Mouse (Mus musculus) layer of hippocampus, postnatal 10 days (tissue): ENCODE measurements around the gene Hyal3. TPM values are rescaled to one million over a fixed set of nuclear protein-coding genes. Genes with fewer than 3 reads are reported as not detected.

ENCODE experiments used
- DNase-seq, 2 experiments: peaks; one replicate each; pipeline ENCODE4 v3.0.0; 2021; ENCODE audit warnings: low spot score in 2 of 2
- total RNA-seq, 2 experiments: library from RNA; stranded (reverse); gene quantifications; 2 replicates each; pipeline ENCODE4 v1.2.3; 2021

Gene Hyal3
- total RNA-seq, 2 experiments from 2014 or later, result 1.2 to 1.7 TPM

DNA sequence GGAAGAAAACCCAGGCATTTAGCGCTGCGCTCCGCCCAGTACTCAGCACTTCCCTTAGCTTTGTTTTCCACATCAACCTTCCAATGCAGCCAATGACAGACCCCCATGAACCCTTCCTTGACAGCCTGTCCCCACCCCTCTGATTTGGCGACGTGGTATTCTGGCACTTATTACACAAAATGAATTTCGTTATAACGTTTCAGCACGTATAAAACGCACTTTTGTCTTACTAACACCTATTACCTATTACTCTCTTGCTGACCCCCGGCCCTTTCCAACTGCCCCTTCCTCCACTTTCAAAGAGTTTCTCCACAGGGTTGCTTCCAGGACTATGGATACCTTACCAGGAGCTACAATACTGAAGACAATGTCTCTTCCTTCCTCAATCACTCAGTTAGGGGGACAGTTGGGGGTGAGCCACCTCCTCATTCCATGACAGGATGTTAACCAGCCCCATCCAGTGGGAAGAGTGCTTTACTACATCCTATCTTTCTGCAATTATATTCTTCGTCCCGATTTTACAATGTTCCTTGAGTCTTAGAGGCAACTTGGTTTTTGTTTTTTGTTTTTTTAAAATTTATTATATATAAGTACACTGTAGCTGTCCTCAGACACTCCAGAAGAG is 32.4 kb downstream of the Hyal3 start:
- peak in 1 of 2 experiments; percentile 47 for DNase-seq

DNA sequence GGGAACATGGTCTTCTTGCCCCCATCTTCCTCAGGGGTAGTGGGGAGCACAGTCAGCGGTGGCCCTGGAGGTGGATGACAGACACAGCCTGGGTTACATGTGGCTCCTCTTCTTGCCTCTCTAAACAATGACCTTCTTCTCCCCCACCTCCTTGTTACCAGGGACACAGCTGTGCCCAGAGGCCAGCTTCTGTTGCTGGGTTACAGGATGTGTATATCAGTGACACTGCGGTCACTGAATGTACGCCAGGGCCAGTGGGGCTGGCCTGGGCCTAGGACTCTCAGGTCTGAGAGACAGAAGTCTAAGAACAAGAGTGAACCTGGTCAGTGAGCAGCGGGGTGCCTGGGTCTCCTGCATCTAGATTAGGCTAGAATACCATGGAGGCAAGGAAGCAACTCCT is 34.4 kb downstream of the Hyal3 start:
- DNase-seq, result no peak

DNA sequence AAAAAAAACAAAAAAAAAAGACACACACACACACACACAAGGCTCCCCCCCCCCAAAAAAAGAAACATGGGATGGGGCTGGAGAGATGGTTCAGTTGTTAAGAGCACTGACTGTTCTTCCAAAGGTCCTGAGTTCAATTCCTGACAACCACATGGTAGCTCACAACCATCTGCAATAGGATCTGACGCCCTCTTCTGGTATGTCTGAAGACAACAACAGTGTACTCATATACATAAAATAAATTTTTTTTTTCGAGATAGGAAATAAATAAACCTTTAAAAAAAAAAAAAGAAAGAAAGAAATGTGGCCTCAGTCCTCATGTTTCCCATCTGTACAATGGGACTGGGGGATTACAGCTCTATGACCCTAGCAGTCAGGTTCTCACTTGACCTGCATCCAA is 36.8 kb downstream of the Hyal3 start:
- no peak for DNase-seq

DNA sequence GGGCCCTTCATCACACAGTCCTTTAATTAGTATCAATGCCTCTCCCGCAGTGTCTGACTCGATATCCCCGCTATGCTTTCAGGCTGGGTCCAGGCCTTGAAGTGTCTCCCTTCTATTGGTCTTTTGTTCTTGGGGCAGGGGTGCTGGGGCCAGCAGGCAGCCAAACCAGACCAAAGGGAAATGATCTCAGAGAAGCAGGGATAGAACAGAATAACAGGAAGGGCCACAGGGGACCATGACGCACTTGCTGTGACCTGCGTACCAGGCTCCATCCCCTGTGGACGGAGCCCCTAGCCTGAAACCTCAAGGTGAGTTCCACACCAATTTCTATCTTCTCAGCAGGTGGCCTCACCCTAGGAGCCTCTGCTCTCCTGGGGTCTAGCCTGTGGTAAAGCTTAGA is 37.5 kb downstream of the Hyal3 start:
- no peak for DNase-seq

DNA sequence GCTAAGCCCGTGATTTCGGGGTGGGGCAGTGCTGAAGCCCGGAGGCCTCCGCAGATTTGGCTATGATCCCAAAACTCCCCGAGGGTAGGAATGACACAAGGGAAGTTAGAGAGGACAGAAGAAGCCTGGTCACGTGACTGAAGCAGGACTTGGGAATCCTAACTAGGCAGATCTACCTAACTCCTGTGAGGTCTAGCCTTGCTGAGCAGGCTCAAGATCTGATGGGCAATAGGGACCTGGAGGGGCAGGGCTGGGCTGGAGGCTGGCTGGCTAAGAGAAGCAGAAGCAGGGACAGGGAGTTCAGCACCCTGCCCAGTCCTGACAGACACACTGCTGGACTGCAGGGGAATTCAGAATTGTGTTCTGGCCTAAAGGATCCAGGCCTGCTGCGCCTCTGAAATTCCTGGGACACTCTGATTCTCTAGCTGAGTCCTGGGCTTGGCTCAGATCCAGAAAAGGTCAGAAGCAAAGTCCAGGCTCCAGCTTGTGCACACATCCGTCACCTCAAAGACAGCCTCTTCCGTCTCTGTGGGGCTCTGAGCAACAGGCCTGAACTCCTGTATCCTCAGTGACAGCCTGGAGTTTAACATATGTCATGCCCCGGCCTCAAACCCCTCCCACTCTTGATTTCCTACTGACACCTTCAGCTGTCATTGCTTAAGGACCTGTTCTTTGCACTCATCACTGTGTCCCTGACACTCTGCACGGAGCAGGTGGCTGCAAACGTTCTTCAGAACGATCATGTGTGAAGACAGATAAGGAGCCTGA is 38.3 kb downstream of the Hyal3 start:
- DNase-seq, result no peak

DNA sequence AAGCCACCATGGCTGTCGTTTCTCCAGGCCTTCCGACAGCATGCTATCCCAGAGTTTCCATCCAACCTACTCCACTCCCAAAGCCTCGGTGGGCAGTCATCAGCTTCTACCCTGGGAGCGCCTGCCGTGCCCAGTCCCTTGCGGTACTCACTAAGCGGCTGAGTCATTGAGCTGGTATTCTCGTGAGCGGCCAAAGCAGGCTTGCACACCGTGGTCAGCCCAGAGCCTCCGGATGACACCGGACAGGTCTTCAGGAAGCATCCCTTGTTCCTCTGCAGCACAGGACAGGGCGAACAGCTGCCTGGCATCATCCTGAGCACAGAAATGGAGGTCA is 38.9 kb downstream of the Hyal3 start:
- no peak for DNase-seq

DNA sequence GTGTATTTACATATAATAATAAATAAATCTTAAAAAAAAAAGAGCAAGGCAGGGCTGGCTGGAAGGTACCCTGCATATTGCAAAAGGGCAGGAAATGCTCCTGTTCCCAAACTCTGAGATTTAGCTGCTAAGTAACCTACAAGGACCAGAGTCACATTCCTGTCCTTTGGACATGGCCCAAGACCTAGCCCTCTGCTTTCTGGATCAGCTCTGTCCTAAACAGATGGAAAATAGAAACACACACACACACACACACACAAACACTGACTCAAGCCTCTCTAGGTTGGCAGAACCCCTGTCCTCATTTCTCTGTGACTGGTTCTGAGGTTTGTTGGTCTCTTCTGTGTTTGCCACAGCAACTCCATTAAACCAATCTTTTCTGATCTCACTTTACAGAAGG is 40.3 kb downstream of the Hyal3 start:
- no peak for DNase-seq

DNA sequence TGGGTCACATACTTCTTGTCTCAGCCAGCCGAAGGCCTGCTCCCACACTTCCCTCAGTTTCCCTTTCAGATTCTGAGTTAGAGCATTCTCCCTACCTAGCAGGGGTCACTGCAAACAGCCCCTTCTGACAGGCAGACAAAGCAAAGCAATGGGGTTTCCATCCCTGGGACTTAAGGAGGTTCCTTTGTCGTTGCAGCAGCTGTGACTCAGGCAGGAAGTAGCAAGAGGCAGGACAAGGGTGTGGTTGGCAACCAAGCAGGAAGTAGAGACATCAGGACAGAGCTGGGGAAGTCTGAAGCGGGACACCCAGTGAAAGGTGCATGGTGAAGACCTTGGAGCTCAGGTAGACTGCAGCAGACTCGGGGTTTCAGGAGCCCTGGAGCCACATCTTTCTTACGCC is 43.9 kb downstream of the Hyal3 start:
- no peak for DNase-seq

DNA sequence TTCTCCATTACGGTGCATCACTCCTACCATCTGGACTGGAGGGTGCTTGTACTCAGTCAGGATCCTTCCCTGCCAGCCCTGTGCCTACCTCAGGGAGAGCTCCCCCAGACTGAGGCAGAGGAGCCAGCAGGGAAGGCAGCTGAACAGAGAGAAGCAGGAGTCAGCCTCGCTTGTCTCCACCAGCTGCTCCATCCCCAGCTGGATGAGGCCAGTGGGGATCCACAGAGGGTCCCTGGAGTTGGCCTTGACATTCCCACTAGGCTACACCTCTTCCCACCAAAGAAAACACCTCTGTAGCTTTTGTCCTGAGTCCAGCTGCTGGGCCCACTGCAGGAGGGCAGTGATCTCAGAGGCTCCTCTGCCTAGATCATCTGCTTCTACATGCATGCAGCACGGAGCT is 44.3 kb downstream of the Hyal3 start:
- DNase-seq, result no peak

DNA sequence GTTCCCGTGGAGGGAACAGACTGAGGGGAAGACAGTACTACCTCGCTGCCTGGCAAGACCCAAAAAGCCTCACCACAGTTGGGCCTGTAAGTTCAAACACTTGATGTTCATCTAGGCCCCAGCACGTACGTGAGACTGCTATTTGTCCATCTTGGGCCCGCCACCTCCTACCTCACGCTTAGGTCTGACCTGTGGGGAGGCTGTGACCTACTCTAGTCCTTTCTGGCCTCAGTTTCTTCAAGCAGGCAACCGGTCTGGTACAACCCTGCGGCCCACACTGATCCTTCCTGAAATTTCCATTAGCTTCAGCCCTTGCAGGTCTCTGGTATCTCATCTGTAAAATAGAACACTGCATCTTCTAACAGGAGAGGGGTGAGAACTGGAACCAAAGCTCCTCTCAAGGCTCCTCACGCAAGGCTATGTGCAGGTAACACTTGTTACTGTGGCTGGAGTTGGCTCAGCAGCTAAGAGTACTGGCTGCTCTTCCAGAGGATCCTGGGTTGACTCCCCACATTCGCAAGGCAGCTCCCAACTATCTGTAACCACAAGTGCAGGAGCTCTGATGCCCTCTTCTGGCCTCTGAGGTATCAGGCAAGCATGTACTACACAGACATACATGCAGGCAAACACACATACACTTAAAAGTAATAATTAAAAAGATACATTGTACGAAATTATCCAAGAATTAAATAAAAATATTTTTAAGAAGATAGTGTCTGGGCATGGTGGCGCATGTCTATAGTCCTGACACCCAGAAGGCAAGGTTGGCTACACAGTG is 44.9 kb downstream of the Hyal3 start:
- DNase-seq, result peak in 1 of 2 experiments; percentile 35

DNA sequence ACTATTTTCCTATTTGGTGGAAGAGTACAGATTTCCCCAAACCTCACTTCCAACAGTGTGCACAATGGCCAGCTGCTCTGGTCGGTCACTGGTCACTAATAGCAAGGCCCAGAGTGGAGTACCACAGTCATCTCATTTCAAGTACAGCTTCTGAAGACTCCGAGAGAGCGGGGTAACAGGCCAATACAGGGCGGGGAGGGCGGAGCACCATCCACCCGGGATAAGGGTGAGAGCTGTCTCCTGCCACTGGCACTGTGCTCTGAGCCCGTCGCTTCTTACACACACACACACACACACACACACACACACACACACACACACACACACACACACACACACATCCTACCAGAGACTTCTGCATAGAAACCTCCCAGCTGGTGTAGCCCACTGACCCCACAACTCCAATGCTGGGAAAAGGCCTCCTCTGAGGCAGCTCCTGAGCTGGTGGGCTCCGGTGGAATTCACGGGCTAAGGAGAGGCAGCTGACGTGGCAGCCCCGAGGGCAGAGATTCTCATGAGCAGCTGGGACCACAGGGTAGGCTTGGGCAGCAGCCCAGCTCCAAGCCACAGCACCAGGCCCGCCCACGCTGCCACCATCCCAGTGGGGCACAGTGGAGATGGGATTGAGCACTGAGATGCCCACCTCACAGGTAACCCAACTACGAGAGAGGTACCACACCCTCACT is 45.7 kb downstream of the Hyal3 start:
- DNase-seq, result no peak

DNA sequence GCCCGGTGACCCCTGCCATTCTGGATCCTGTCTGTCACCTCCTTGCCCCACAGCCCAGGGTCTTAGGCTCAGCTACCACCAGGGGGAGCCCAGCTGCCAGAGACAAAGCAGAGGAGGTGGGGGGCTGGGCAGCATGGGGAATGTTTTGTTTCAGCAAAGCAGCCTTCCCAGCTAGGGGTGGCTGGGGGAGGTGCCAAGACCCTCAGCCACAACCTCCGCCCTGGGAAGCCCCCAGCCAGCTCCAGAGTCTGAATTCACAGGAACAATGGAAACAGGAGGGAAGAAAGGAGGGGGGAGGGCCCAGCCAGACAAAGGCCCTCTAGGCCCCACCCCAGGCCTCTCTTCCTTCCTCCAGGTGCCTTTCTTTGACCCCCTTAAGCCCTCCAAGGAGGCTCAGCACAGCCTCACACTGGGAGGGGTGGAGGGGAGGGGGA is 46.2 kb downstream of the Hyal3 start:
- DNase-seq, result peak; percentile 88 to 93

DNA sequence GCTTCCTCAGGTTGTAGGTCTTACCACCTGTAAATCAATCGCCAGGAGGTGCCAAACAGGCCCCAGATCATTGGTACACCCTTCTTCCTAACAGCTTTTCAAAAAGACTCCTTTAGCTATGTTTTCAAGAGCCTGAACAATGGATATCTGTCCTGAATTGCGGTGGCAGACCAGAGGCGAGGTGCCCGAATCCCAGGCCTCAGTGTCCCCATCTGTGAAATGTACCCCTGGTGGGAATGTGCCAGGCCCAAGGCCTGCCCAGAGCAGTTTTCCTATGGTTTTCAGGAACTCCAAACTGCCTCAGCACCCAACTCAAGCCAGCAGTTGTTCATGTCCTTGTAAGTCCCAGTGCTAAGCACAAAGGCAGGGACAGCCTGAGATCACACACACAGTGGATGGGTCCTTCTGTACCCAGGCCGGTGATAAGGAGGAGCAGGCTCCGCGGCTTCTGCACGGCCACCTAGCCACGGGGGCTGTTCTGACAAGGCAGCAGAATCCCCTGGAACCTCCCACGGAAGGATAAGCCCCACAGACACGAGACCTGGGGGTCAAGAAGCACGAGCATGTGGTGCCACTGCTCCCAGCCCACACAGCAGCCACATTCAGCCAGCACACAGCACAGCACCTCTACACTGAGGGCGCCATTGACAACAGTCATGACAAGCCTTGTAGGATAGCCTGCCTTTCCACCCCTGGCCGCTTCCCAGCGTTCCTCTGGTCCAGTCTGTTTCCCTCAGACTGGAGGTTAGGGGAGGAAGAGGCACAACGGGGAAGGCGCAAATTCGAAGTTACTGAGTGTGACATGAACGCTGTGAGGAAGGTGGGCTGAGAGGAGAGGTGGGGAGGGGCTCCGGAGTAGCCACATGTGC is 47.0 kb downstream of the Hyal3 start:
- DNase-seq, result peak in 1 of 2 experiments; percentile 34

DNA sequence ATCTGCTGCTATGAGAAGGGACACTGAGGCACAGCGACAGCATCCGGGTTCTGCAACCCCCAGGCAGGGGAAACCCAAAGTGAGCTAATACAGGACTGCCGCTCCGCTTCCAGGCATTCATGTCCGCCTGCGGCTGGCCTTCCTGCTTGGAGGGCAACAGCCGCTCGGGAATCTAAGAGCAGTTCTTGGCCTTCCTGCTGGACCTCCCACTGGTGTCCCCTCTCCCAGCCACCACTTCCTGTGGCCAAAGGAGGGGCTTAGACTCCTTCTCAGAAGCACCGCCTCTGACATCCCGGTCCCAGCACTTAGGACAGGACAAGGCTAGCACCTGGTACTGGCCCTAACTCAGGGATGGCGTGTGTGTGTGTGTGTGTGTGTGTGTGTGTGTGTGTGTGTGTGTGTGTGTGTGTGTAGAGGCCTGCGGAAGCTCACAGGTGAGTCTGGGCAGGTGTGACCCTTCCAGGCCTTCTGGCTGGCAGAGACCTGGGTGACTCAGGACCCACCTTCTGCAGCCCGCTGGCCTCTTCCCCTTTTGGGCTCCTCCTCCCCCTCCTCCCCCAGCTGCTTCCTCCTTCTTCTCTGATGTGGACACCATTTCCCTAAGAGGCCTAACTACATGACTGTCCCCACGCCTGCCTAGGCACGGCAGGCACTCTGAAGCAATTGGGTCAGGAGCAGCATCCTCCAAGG is 48.2 kb downstream of the Hyal3 start:
- peak in 1 of 2 experiments; percentile 34 for DNase-seq

DNA sequence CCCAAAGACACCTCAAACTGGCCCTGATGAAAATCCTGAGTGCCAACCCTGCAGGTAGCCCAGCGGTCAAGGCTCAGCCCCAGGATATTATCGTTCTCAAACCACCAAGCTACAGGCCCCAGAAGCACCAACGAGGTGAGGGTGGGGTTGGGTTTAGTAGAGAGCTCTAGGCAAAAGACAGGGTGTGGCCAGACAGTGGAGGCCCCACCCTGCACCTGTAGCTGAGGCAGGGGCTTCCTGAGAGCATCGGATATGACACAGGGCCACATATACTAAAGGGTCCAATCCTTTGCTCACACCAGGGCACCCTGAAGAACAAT is 48.8 kb downstream of the Hyal3 start:
- DNase-seq, result no peak

DNA sequence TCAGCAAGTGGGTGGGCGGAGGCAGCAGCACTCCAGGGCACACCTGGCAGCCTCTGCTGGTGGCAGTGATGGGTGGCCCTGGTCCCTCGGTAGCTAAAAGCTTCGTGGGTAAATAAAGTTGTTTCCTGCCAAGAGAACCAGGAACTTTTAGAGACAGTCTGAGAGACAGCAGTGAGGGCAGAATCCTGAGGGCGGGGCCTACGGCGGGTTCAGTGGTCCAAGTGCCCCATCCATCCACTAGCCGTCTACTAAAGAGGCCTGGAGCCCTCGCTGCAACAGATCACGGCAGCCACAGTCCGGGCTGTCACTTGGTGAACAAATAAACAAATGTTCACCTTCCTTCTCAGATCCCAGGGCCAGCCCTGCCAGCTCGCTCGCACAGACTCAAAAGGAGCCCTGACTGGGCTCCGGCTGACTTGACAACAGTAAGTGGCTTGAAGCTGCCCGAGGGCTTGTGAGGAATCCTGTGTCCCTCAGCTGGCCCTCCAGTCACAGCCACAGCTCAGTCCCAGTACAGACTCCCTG is 49.3 kb downstream of the Hyal3 start:
- peak in 1 of 2 experiments; percentile 56 for DNase-seq

DNA sequence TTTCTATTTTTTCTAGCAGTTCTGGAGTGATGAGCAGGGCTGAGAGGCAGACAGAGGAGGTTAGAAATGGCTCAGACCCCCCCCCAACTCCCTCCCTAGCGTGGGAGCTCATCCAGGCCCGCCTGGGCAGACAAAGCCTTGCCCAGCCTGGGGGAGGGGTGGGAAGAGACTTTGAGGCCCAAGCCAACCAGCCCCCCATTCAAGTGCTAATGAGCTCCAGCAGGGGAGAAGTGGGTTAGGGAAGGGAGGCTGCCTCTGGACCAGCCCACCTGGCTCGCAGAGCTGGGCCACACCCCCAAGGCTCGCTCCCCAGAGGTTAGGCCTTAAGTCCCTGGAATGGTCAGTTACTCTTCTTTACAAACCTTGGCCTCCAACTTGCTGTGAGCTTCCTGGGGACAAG is 50.0 kb downstream of the Hyal3 start:
- peak; percentile 65 to 80 for DNase-seq

DNA sequence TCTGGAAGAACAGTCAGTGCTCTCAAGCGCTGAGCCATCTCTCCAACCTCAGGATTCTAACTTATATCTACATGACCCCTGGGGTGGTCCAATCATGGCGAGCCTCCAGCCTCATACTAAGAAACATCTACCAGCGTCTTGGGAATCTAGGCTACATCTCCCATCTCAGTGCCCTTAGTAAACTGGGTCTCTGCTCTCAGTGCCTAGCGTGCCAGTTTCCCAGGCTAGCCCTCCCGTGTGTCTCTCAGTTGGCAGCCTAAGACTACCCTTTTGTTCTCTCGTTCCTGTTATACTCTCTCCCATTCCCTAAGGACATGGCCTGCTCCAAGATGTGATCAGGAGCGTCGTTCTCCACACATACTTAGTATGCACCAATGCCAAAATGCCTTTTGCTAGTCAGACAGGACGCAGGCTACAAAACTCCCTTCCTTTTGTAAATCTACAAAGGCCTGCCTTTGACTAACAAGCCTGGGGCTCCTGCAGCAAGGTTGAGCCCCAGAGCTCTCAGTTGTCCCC is 50.8 kb downstream of the Hyal3 start:
- DNase-seq, result no peak

DNA sequence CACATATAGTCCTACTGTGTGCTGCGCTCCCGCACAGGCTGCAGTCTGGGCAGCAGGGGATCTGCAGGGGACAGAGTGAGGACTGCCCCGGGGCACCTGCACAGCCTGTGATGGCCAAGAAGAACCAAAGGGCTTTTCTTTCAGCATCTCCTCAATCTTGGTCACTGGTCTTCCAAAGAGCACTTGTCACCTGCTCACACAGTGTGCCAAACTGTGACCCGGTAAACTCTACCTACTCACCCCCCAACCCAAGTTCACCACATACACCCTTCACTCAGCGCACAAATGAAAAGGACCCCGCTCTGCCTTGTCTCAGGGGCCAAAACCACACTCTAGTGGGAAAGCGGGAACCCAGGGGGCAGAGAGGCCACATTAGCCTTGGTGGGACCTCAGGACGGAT is 51.2 kb downstream of the Hyal3 start:
- DNase-seq, result no peak

DNA sequence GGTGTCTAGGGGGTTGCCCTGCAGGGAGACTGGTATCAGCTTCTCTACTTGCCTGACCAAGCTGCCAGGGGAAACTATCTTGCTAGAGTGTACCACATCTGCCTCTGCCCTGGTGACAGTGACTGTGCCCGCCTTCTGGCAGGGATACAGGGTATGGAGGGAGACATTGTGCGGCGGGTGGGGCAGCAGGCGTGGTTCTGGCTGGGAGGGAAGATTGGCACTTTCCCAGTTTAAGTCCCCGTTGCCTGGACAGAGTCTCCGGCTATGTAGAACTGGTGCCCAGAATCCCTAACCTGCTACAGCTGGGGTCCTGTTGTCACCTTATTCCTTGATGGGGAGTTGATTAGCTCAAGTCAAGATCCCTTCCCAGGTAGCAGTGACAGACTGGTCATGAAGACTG is 51.9 kb downstream of the Hyal3 start:
- peak in 1 of 2 experiments; percentile 60 for DNase-seq
